Mouse (Mus musculus): ENCODE results near the gene Sema5b. TPM values are rescaled to one million over a fixed set of nuclear protein-coding genes. Genes with fewer than 3 reads are reported as not detected.

Gene Sema5b
- polyA plus RNA-seq, 1 experiment from 2014 or later = 25.6 TPM

DNA sequence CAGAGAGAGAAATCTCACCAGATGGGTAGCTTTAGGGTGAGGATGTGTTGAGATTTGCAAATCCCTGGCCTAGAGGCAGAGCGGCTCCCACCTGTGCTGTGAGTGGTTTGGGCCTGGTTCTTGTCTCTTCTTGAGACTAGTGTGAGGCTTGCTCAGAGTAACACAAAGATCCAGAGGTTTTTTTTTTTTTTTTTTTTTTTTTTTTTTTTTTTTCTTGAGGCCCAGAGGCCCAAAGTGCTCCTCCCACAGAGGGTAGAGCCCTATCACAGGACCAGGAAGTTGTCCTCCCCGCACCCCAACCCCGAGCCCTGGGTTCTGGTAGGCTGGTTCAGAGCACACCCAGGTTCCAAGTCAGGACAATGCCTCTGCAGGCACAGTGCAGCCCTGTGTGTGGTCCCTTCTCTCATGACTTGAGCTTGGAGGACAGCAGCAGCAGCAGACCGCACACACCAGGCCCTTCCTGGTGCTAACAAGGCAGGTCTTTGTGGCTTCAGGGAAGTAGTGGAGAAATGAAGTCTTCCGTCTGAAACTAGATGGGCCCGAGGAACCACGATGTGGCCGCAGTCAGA lies 44.3 kb downstream of the Sema5b start:
- no peaks in the 10 kb centered on the region for H3K36me3 ChIP-seq
- no peak overlapping the region for H3K4me3 ChIP-seq
- H3K27me3 ChIP-seq = no peaks in the 10 kb centered on the region
- no peak for ATAC-seq (ENCODE audit: low FRiP score, low read depth)
- H3K4me2 ChIP-seq = no peak overlapping the region
- H3K4me1 ChIP-seq (replicated peaks) = peaks cover 57% of the 10 kb centered on the region
- 45% methylated on average over 8 of the region's 8 CpGs for WGBS
- no peak overlapping the region for H3K27ac ChIP-seq (replicated peaks)
- H3K9ac ChIP-seq = no peak overlapping the region
- no peaks in the 10 kb centered on the region for H3K9me3 ChIP-seq

- Histone ChIP-seq H3K9ac (no peak overlapping the region), H3K4me3 (no peak overlapping the region), H3K36me3 (no peaks in the 10 kb centered on the region), H3K9me3 (no peaks in the 10 kb centered on the region), H3K27me3 (no peaks in the 10 kb centered on the region), H3K4me2 (peak overlapping the region; percentile 49), H3K27ac (replicated peaks) (peak overlapping the region; percentile 43), H3K4me1 (replicated peaks) (peaks cover 55% of the 10 kb centered on the region)
- ATAC-seq (ENCODE audit: low FRiP score, low read depth) = no peak
- WGBS = 36% methylated on average over 8 of the region's 8 CpGs
These were observed 46.3 kb downstream of the Sema5b start for GRCm38 (mm10) chr16:35587046-35587779.

- Histone ChIP-seq H3K4me3 (peak overlapping the region; percentile 17; the same call in 1 of the 2 replicates), H3K4me2 (peak overlapping the region; percentile 49), H3K9ac (no peak overlapping the region), H3K4me1 (replicated peaks) (peaks cover 63% of the 10 kb centered on the region), H3K9me3 (no peaks in the 10 kb centered on the region), H3K27ac (replicated peaks) (peak overlapping the region; percentile 43), H3K36me3 (no peaks in the 10 kb centered on the region), H3K27me3 (no peaks in the 10 kb centered on the region)
- WGBS = 3% methylated on average over 20 of the region's 20 CpGs
- peak; percentile 55; the same call in 1 of the 2 replicates for ATAC-seq (ENCODE audit: low FRiP score, low read depth)
These were observed 47.0 kb downstream of the Sema5b start for GRCm38 (mm10) chr16:35587866-35588465.

DNA sequence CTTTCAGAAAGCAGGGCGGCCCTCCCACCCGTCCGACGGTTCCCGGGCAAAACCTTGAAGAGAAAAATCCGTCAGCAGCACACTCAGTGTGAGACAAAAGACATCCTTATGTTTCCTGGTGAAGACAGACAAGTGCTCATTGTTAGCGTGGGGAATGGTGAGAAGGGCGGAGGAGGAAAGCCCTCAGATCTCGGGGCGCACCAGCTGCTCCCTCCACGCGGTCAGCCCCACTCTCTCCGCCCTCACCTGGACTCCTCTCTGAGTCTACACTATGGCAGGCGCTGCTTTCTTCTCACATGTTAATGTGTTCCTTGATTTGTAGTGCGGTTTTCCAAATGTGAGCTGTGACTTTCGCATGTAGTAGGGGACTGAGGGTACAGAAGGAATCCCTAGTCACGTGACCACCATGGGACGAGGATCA lies 47.8 kb downstream of the Sema5b start:
- Histone ChIP-seq H3K9ac (no peak overlapping the region), H3K4me1 (replicated peaks) (peaks cover 63% of the 10 kb centered on the region), H3K27me3 (no peaks in the 10 kb centered on the region), H3K4me3 (no peak overlapping the region), H3K36me3 (no peaks in the 10 kb centered on the region), H3K4me2 (peak overlapping the region; percentile 37), H3K27ac (replicated peaks) (no peak overlapping the region), H3K9me3 (no peaks in the 10 kb centered on the region)
- WGBS = 5% methylated on average over 18 of the region's 18 CpGs
- no peak for ATAC-seq (ENCODE audit: low FRiP score, low read depth)

- Histone ChIP-seq H3K4me1 (replicated peaks) (peaks cover 75% of the 10 kb centered on the region), H3K9ac (no peak overlapping the region), H3K9me3 (no peaks in the 10 kb centered on the region), H3K4me2 (no peak overlapping the region), H3K27me3 (no peaks in the 10 kb centered on the region), H3K27ac (replicated peaks) (peak overlapping the region; percentile 73), H3K4me3 (no peak overlapping the region), H3K36me3 (no peaks in the 10 kb centered on the region)
- WGBS = 16% methylated on average over 11 of the region's 11 CpGs
- peak; percentile 54; the same call in 1 of the 2 replicates for ATAC-seq (ENCODE audit: low FRiP score, low read depth)
These were observed 50.8 kb downstream of the Sema5b start for GRCm38 (mm10) chr16:35591756-35592155.

DNA sequence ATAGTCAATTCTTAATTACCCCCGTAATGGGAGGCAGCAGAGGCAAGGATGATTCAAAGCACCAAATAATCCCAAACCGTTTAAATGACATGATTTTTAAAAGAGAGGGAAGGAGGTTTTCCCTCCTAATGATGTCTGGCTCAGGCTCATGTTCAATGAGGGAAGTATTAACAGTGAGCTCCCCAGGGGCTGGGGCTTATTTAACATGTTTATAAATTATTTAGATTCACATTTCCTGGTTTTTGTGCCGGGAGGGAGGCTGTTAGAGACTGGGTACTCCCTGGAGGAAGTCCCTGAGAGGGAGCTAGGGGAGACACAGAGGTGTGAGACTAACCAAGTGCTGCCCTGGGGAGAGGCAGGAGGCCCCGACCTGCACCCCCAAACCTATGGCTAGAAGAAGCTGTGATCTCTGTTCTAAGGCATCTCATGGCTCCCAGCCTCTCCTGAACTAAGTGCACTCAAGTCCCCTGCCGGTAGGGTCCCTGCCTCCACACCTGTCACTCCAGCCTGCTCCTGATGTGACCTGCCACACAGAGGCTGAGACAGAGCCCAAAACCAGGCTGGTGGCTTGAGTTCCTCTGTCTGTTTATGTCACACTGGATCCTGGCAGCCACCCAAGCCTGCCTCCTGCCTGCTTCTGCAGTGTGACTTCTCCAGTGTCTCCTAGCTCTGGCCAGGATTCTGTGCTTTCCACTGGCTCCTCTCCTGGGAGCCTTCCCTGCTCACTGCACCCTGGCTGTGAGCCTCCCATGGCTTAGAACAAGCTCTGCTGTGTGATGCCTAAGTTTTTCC lies 51.5 kb downstream of the Sema5b start:
- no peak overlapping the region for H3K4me2 ChIP-seq
- no peaks in the 10 kb centered on the region for H3K27me3 ChIP-seq
- no peaks in the 10 kb centered on the region for H3K36me3 ChIP-seq
- H3K27ac ChIP-seq (replicated peaks) = peak overlapping the region; percentile 73
- ATAC-seq (ENCODE audit: low FRiP score, low read depth) = peak; percentile 27; the same call in 1 of the 2 replicates
- no peaks in the 10 kb centered on the region for H3K9me3 ChIP-seq
- peaks cover 75% of the 10 kb centered on the region for H3K4me1 ChIP-seq (replicated peaks)
- no peak overlapping the region for H3K4me3 ChIP-seq
- WGBS = 19% methylated on average over 5 of the region's 5 CpGs
- H3K9ac ChIP-seq = no peak overlapping the region

DNA sequence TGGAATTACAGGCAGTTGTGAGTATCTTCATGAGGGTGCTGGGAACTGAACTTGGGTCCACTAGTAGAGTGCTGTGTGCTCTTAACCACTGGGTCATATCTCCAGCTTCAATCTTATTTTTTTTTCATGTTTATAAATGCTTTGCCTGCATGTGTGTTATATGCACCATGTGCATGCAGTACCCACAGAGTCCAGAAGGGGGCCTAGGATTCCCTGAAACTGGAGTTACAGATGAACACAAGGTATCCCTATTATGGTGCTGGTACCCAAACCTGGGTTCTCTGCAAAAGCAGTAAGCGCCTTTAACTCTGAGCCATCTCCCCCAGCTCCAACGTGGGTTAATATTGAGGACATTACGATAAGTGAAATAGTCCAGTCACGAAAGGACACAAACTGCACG lies 52.5 kb downstream of the Sema5b start:
- WGBS = 96% methylated on average over 5 of the region's 5 CpGs
- Histone ChIP-seq H3K27ac (replicated peaks) (no peak overlapping the region), H3K4me1 (replicated peaks) (peaks cover 73% of the 10 kb centered on the region), H3K9ac (no peak overlapping the region), H3K27me3 (no peaks in the 10 kb centered on the region), H3K4me3 (no peak overlapping the region), H3K36me3 (no peaks in the 10 kb centered on the region), H3K4me2 (no peak overlapping the region), H3K9me3 (no peaks in the 10 kb centered on the region)
- ATAC-seq (ENCODE audit: low FRiP score, low read depth) = no peak

DNA sequence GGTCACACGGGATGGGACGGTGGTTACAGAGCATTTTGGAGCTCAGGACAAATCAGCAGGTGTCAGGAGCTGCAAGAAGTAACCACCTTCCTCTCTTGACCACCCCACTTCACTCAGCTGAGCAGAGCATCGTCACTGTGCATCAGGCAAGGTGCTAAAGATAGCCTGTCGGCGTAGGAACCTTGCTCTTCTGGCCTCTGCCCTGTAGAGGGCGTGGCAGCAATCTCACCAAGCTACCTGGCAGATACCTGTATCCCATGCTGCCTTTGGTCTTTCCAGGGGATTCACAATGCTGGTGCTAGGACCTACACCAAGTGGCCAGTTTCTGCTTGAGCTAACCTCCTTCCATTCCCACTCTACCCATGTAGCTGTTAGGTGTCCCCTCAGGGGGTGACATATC lies 55.3 kb downstream of the Sema5b start:
- Histone ChIP-seq H3K36me3 (no peaks in the 10 kb centered on the region), H3K27ac (replicated peaks) (no peak overlapping the region), H3K9me3 (no peaks in the 10 kb centered on the region), H3K4me3 (no peak overlapping the region), H3K4me2 (no peak overlapping the region), H3K4me1 (replicated peaks) (peaks cover 70% of the 10 kb centered on the region), H3K27me3 (no peaks in the 10 kb centered on the region), H3K9ac (no peak overlapping the region)
- WGBS = 61% methylated on average over 6 of the region's 6 CpGs
- ATAC-seq (ENCODE audit: low FRiP score, low read depth) = no peak

- Histone ChIP-seq H3K4me1 (replicated peaks) (peaks cover 66% of the 10 kb centered on the region), H3K9me3 (no peaks in the 10 kb centered on the region), H3K27me3 (no peaks in the 10 kb centered on the region), H3K27ac (replicated peaks) (peak overlapping the region; percentile 61; the same call in 1 of the 2 replicates), H3K36me3 (no peaks in the 10 kb centered on the region), H3K9ac (no peak overlapping the region), H3K4me3 (no peak overlapping the region), H3K4me2 (no peak overlapping the region)
- WGBS = 21% methylated on average over 8 of the region's 8 CpGs
- peak; percentile 50 for ATAC-seq (ENCODE audit: low FRiP score, low read depth)
These were observed 55.9 kb downstream of the Sema5b start for GRCm38 (mm10) chr16:35596661-35597350.

- no peak for ATAC-seq (ENCODE audit: low FRiP score, low read depth)
These were observed 57.0 kb downstream of the Sema5b start for GRCm38 (mm10) chr16:35597991-35598390.

GRCm38 (mm10) chr16:35598802-35599201 lies 57.9 kb downstream of the Sema5b start:
- H3K36me3 ChIP-seq = no peaks in the 10 kb centered on the region
- peaks cover 71% of the 10 kb centered on the region for H3K4me1 ChIP-seq (replicated peaks)
- H3K9me3 ChIP-seq = no peaks in the 10 kb centered on the region
- H3K9ac ChIP-seq = no peak overlapping the region
- H3K27ac ChIP-seq (replicated peaks) = no peak overlapping the region
- no peak overlapping the region for H3K4me2 ChIP-seq
- H3K4me3 ChIP-seq = no peak overlapping the region
- 54% methylated on average over 5 of the region's 5 CpGs for WGBS
- ATAC-seq (ENCODE audit: low FRiP score, low read depth) = no peak
- H3K27me3 ChIP-seq = no peaks in the 10 kb centered on the region

More at GRCm38 (mm10) chr16:35597991-35598390, 57.0 kb downstream of the Sema5b start:
- no peaks in the 10 kb centered on the region for H3K36me3 ChIP-seq
- WGBS = 18% methylated on average over 6 of the region's 6 CpGs
- peaks cover 64% of the 10 kb centered on the region for H3K4me1 ChIP-seq (replicated peaks)
- no peak overlapping the region for H3K4me2 ChIP-seq
- H3K27me3 ChIP-seq = no peaks in the 10 kb centered on the region
- H3K9me3 ChIP-seq = no peaks in the 10 kb centered on the region
- H3K9ac ChIP-seq = no peak overlapping the region
- H3K27ac ChIP-seq (replicated peaks) = no peak overlapping the region
- H3K4me3 ChIP-seq = no peak overlapping the region
